Mouse (Mus musculus): ENCODE measurements around the gene Dmrtb1. TPM values are rescaled to one million over a fixed set of nuclear protein-coding genes. Genes with fewer than 3 reads are reported as not detected.

Gene Dmrtb1
- total RNA-seq, 2 experiments from 2014 or later, result 0.27 to 0.44 TPM

- H3K27ac ChIP-seq, result no peak overlapping the region
- TF ChIP-seq CTCF (IDR thresholded peaks at IDR 0.05), result no peak
These were observed 22.9 kb upstream of the Dmrtb1 start for GRCm38 (mm10) chr4:107706884-107707283.

GRCm38 (mm10) chr4:107704185-107704584 is 20.2 kb upstream of the Dmrtb1 start:
- DNase-seq (ENCODE audit: extremely low spot score in 1 of 2, low spot score in 2 of 2), result no peak
- peak; percentile 36 for TF ChIP-seq CTCF (IDR thresholded peaks at IDR 0.05)
- intact Hi-C loops (cut with DNase I), result no loop called here
- no peak overlapping the region for H3K27ac ChIP-seq
- H3K4me3 ChIP-seq, result no peak overlapping the region

More at GRCm38 (mm10) chr4:107706884-107707283, 22.9 kb upstream of the Dmrtb1 start:
- no peak for DNase-seq (ENCODE audit: extremely low spot score in 1 of 2, low spot score in 2 of 2)
- intact Hi-C loops (cut with DNase I), result no loop called here
- H3K4me3 ChIP-seq, result no peak overlapping the region

GRCm38 (mm10) chr4:107701679-107702078 is 17.6 kb upstream of the Dmrtb1 start:
- intact Hi-C loops (cut with DNase I), result no loop called here
- no peak for DNase-seq (ENCODE audit: extremely low spot score in 1 of 2, low spot score in 2 of 2)
- Histone ChIP-seq H3K4me3 (no peak overlapping the region), H3K27ac (no peak overlapping the region)
- TF ChIP-seq CTCF (IDR thresholded peaks at IDR 0.05), result no peak

- Histone ChIP-seq H3K4me3 (no peak overlapping the region), H3K27ac (no peak overlapping the region)
- peak; percentile 36 to 63 for DNase-seq (ENCODE audit: extremely low spot score in 1 of 2, low spot score in 2 of 2)
- intact Hi-C loops (cut with DNase I), result no loop called here
- peak; percentile 75 for TF ChIP-seq CTCF (IDR thresholded peaks at IDR 0.05)
These were observed 17.1 kb upstream of the Dmrtb1 start for GRCm38 (mm10) chr4:107701116-107701515.

DNA sequence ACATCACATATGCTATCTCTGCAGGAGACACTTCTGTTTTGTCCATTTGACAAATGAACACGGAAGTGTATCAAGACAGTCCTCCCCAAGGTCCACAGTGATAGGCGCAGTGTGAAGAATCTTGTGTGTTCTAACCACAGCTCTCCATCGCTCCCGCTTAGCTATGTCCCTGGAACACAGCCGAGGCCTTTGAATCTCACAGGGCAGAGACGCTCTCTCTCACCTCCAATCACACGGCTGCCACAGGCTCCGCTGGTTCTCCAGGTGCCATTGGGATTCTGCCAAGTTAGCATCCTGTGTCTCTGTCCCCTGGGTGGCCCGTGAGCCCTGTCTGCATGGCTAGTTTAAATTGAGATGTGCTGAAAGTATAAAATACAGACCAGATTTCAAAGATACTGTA is 15.2 kb upstream of the Dmrtb1 start:
- no peak for DNase-seq (ENCODE audit: extremely low spot score in 1 of 2, low spot score in 2 of 2)
- no peak for TF ChIP-seq CTCF (IDR thresholded peaks at IDR 0.05)
- Histone ChIP-seq H3K27ac (no peak overlapping the region), H3K4me3 (no peak overlapping the region)
- intact Hi-C loops (cut with DNase I), result no loop called here

DNA sequence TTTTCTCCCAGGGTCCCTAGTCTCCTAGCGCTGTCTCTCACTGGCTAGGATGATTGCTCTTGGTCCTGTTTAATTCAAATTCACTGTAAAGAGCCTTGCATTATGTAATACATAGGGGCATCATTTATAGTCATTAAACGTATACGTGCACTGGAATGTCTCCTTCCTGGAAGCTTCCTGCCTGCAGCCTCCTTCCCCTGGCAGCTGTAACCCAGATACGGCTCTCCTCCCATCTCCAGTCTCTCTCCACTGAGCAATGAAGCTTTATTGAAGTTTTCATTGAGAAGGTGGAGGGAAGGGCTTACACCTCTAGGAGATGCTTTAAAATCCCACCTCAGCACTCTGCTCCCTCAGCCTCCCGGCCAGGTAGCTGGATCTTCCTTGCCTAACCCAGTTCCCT is 9.8 kb upstream of the Dmrtb1 start:
- intact Hi-C loops (cut with DNase I), result no loop called here
- TF ChIP-seq CTCF (IDR thresholded peaks at IDR 0.05), result no peak
- no peak overlapping the region for H3K4me3 ChIP-seq
- H3K27ac ChIP-seq, result no peak overlapping the region
- DNase-seq (ENCODE audit: extremely low spot score in 1 of 2, low spot score in 2 of 2), result no peak

DNA sequence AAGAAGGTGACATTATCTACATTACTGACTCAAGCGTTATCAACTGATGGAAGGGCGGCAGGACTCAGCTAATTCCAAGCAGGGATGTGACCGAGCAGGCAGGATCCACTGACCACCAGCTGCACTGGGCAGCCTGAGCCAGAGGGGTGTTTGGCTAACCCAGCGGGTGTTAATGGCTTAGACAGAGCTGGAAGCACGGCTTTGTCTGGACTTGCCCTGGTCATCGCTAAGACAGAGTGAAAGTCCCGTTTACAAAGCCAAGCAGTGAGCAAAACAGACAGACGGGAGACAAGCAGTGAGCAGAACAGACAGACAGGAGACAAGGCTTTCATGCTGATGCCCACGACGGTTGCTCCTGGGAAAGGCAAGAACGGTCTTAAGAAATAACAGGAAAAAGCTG is 4.2 kb upstream of the Dmrtb1 start:
- no peak for DNase-seq (ENCODE audit: extremely low spot score in 1 of 2, low spot score in 2 of 2)
- intact Hi-C loops (cut with DNase I), result no loop called here

GRCm38 (mm10) chr4:107687127-107687526 is 3.1 kb upstream of the Dmrtb1 start:
- Histone ChIP-seq H3K4me3 (no peak overlapping the region), H3K27ac (no peak overlapping the region)
- intact Hi-C loops (cut with DNase I), result no loop called here
- TF ChIP-seq CTCF (IDR thresholded peaks at IDR 0.05), result no peak
- DNase-seq (ENCODE audit: extremely low spot score in 1 of 2, low spot score in 2 of 2), result no peak

More for the DNA sequence above, 4.2 kb upstream of the Dmrtb1 start:
- no peak for TF ChIP-seq CTCF (IDR thresholded peaks at IDR 0.05)
- Histone ChIP-seq H3K4me3 (no peak overlapping the region), H3K27ac (no peak overlapping the region)

GRCm38 (mm10) chr4:107683006-107683756 is 849 bp downstream of the Dmrtb1 start:
- intact Hi-C loops (cut with DNase I), result no loop called here
- no peak for TF ChIP-seq CTCF (IDR thresholded peaks at IDR 0.05)
- Histone ChIP-seq H3K4me3 (no peak overlapping the region), H3K27ac (no peak overlapping the region)
- DNase-seq (ENCODE audit: extremely low spot score in 1 of 2, low spot score in 2 of 2), result no peak

DNA sequence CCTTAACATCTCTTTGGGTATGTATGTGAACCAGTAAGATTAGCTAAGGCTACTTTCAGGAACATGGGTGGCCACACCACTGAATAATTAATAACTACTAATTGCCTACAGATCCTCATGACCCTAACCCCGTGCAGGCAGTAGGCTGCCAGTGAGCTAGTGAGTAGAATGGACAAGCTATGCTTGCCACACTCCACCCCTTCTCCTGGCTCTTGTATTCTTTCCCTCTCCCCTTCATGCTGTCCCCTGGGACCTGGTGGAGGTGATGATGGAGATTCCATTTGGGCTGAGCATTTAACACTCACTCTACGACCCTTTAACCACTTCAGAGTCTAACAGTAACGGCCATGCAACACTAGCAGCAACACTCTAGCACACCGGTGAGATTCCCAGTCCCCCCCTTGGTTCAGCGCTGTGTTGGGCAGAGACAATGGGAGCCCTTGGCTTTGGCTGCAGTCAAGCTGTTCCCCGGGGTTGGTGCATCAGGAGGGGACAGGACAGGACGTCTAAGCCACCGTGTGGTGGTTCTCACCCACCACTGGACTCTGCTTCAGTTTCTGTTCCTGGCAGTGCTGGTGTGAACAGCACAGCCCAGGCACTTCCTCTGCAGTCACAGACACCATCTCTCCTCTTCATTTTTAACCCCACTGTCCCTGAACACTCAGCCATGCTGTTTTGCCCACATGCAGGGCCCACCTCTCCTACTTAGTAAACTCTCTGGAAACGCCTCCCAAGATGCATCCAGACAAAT is 2.8 kb downstream of the Dmrtb1 start:
- Histone ChIP-seq H3K27ac (no peak overlapping the region), H3K4me3 (no peak overlapping the region)
- no peak for DNase-seq (ENCODE audit: extremely low spot score in 1 of 2, low spot score in 2 of 2)
- intact Hi-C loops (cut with DNase I), result no loop called here
- no peak for TF ChIP-seq CTCF (IDR thresholded peaks at IDR 0.05)

- Histone ChIP-seq H3K27ac (no peak overlapping the region), H3K4me3 (no peak overlapping the region)
- no peak for DNase-seq (ENCODE audit: extremely low spot score in 1 of 2, low spot score in 2 of 2)
- intact Hi-C loops (cut with DNase I), result no loop called here
- TF ChIP-seq CTCF (IDR thresholded peaks at IDR 0.05), result no peak
These were observed 3.5 kb downstream of the Dmrtb1 start for GRCm38 (mm10) chr4:107680311-107681098.

GRCm38 (mm10) chr4:107675645-107676044 is 8.4 kb downstream of the Dmrtb1 start:
- no peak for TF ChIP-seq CTCF (IDR thresholded peaks at IDR 0.05)
- no peak for DNase-seq (ENCODE audit: extremely low spot score in 1 of 2, low spot score in 2 of 2)
- no peak overlapping the region; the same call in 1 of the 2 replicates for H3K27ac ChIP-seq
- H3K4me3 ChIP-seq, result no peak overlapping the region
- intact Hi-C loops (cut with DNase I), result no loop called here

All from left cerebral cortex, adult 2 months (tissue).